Mouse (Mus musculus): ENCODE results near the gene Foxl2. TPM values are rescaled to one million over a fixed set of nuclear protein-coding genes. Genes with fewer than 3 reads are reported as not detected.

Foxl2 gene
- polyA plus RNA-seq, 1 experiment from 2014 or later: not detected

- Histone ChIP-seq H3K36me3 (ENCODE audit: control insufficient read depth, insufficient read depth, low read length) (peaks cover 2% of the 10 kb centered on the region; the same call in 1 of the 2 replicates), H3K4me1 (replicated peaks; ENCODE audit: control insufficient read depth, insufficient read depth, low read length) (no peaks in the 10 kb centered on the region)
Measured at GRCm38 (mm10) chr9:99001326-99001725, 46.2 kb downstream of the Foxl2 start.

More at GRCm38 (mm10) chr9:99001326-99001725, 46.2 kb downstream of the Foxl2 start:
- WGBS: 89% methylated on average over 6 of the region's 6 CpGs
- Histone ChIP-seq H3K4me2 (ENCODE audit: low read depth, low read length) (no peak overlapping the region), H3K9me3 (ENCODE audit: control insufficient read depth, low read length) (no peaks in the 10 kb centered on the region), H3K27me3 (ENCODE audit: control insufficient read depth, insufficient read depth, low read depth, low read length) (no peaks in the 10 kb centered on the region), H3K27ac (ENCODE audit: low read length) (no peak overlapping the region), H3K9ac (ENCODE audit: low read length) (no peak overlapping the region), H3K4me3 (ENCODE audit: low read length) (no peak overlapping the region)
- no peak for ATAC-seq (ENCODE audit: low read depth)

Other genes starting within 250 kb of the Foxl2 start
- gene Prr23a1, start 112.8 kb upstream of the Foxl2 start, polyA plus RNA-seq (2015; fragmentation: Nextera tagmentation; extraction: Ambion mirVana): not detected in 2 replicates
- gene Prr23a2, start 98.8 kb upstream of the Foxl2 start, polyA plus RNA-seq (2015; fragmentation: Nextera tagmentation; extraction: Ambion mirVana): not detected in 2 replicates
- gene Prr23a3, start 90.5 kb upstream of the Foxl2 start, polyA plus RNA-seq (2015; fragmentation: Nextera tagmentation; extraction: Ambion mirVana): not detected in 2 replicates
- not detected in 2 replicates for gene 7420426K07Rik, start 52.2 kb upstream of the Foxl2 start, polyA plus RNA-seq (2015; fragmentation: Nextera tagmentation; extraction: Ambion mirVana)
- 37.6 and 38.7 TPM in 2 replicates for gene Faim, start 31.1 kb downstream of the Foxl2 start, polyA plus RNA-seq (2015; fragmentation: Nextera tagmentation; extraction: Ambion mirVana)
- 0.14 TPM in 1 of 2 replicates, not detected in the other for gene Gm1123, start 80.4 kb downstream of the Foxl2 start, polyA plus RNA-seq (2015; fragmentation: Nextera tagmentation; extraction: Ambion mirVana)
- 1.3 and 1.6 TPM in 2 replicates for gene Pik3cb, start 185.3 kb downstream of the Foxl2 start, polyA plus RNA-seq (2015; fragmentation: Nextera tagmentation; extraction: Ambion mirVana)